Mouse (Mus musculus) gastrocnemius, postnatal 25 days (tissue): ENCODE measurements at regions not wholly inside any gene's neighbourhood (a gene's known extent, or its start where the extent isn't known, plus 50 kb on each side); places are given as distances from the start of the nearest gene placed in this dataset.

Source experiments
- DNase-seq: peaks from one replicate; pipeline ENCODE4 v3.0.0; 2022

DNA sequence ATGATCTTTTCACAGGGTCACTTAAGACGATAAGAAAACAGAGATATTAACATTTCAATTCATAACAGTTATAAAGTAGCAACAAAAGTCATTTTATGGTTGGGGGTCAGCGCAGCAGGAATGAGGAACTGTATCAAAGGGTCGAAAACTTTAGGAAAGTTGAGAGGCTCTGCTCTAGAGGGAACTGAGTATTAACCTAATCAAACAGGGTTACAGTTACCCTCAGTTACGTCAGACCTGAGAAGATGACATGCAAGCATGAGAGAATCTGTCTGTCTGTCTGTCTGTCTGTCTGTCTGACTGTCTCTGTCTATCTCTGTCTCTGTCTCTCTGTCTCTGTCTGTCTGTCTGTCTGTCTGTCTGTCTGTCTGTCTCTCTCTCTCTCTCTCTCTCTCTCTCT is 229.6 kb upstream of the Runx1 start:
- no peak for DNase-seq

DNA sequence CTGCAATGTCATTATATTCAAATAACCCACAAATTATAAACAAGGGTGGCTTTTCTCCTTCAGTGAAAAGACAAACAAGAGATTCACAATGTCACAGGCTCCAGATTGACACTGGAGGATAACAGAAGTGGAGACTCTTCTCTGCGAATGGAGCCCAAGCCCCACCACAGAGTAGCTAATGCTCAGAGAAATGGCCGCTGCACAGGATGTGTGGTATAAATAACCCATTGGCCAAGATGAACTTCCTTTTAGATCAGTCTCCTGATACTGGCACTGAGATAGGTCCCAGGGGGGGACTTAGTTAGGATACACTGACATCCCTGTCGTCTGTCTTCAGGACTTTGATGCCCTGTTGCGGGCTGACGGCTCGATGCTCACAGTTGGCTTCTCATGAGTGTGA is 225.3 kb upstream of the Runx1 start:
- no peak for DNase-seq

DNA sequence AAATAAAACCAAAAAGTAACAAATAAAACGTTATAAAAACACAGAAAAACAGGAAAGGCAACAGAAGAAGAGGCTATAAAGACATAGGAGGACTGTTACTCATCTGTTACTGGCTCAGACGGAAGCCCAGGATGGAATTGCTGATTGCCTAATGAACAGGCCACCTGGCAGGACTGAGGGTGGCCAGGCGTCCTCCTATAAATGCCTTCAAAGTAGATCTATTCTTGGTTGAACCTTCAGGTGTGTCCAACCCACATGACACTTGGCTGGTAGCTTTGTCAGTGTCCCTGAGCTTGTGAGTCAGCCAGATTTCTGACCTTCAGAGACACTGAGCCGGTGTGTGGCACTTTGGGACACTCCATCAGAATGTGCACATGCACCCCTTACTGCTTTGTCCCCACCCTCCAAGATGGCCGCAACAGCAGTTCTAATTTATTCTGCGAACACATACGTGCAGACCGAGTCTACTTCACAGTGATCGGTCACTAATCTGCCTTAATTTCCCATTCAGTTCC is 222.5 kb upstream of the Runx1 start:
- peak; percentile 14 for DNase-seq

GRCm38 (mm10) chr16:93047594-93047993 is 221.6 kb upstream of the Runx1 start:
- DNase-seq = peak; percentile 18

GRCm38 (mm10) chr16:93046221-93046620 is 220.3 kb upstream of the Runx1 start:
- no peak for DNase-seq

GRCm38 (mm10) chr16:93043355-93043754 is 217.4 kb upstream of the Runx1 start:
- no peak for DNase-seq

- DNase-seq = no peak
Observed at GRCm38 (mm10) chr16:93042941-93043340, 217.0 kb upstream of the Runx1 start.

DNA sequence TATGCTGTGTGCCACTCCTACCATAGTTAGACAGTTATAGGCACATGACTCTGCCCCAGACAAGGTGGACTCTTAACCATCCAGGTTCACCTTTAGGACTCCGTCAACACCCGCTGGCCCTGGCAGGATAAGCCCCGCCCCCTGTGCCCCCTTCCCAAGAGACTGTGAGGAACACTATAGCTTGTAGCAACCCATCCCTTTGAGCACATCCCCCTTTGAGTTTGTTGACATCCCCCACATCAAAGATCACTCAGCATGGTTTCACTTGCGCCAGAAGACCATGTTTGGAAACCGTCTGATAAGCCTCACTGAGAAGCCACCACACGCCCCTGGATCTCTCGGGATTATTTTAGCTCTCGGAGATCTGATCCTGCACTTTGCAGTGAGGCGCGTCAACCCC is 216.5 kb upstream of the Runx1 start:
- no peak for DNase-seq

DNA sequence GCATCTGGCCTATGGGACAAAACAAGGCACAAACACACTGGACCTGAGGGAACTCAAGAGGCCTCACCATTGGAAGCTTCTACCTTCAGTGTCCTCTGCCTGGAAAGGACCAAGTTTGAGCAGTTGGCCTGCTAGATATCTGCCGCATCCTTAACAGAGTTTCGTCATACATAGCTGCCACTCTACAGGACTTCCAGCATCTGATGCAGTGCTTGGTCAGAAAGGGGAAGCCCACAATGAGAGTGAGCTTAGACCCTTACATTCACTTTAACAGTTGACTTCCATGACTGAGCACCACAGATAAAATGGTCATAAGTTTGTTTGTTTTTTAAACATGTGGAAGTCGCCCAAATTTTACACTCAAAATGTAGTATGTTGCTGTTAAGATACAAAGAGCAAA is 215.9 kb upstream of the Runx1 start:
- no peak for DNase-seq

GRCm38 (mm10) chr16:93041399-93041798 is 215.4 kb upstream of the Runx1 start:
- DNase-seq = no peak

DNA sequence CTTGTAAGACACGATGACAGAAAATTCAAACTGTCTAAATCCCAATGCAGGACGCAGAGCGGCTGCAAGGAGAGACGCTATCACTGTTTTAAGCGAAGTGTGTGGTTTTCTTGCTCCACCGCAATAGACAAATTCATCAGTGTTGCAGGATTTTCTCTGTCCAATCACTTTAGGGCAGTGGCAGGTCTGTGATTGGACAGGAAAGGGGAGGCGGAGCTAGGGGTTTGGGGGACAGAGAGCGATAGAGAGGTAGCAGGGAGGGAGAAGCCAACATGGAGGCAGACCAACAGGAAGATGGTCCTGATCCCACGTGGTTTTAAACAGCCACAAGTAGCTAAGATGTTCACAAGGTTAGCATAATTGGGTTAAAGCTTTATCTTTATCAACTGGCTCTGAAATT is 209.7 kb upstream of the Runx1 start:
- no peak for DNase-seq

DNA sequence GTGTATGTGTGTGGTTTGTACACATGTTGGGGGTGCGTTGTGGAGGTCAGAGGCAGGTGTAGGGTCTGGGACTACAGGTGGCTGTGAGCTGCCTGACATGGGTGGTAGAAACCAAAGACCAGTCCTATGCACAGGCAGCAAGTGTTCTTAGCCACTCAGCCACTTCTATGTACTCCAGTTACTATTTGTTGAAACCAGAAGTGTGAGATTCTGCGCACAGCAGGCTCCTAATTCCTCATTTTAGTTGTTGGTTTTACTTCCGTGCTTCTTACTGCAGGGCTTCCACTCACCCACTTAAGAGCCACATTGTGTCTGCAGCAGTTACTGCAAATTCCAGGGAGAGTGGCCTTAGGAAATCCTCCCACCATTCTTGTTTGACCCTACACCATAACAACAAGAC is 208.0 kb upstream of the Runx1 start:
- DNase-seq = no peak

DNA sequence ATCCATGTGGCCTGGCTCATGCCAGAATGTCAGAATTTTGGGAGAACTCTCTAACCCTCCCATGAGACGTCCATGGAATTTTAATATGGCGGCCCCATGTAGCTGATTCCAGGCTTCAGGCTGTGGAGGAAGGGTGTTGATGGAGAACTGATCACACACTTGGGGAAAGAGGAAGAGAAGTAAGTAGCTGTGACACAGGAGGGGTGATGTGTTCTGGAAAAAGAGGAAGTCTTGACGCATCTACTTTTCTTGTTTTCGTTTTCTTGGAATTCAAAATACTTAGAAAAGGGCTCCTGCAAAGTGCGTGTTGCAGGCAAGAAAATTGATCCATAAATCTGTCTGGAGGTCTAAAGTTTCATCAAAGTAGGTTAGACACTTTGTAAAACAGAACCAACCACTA is 205.7 kb upstream of the Runx1 start:
- no peak for DNase-seq

GRCm38 (mm10) chr16:93028640-93029039 is 202.7 kb upstream of the Runx1 start:
- no peak for DNase-seq

GRCm38 (mm10) chr16:93028016-93028415 is 202.1 kb upstream of the Runx1 start:
- DNase-seq = no peak

DNA sequence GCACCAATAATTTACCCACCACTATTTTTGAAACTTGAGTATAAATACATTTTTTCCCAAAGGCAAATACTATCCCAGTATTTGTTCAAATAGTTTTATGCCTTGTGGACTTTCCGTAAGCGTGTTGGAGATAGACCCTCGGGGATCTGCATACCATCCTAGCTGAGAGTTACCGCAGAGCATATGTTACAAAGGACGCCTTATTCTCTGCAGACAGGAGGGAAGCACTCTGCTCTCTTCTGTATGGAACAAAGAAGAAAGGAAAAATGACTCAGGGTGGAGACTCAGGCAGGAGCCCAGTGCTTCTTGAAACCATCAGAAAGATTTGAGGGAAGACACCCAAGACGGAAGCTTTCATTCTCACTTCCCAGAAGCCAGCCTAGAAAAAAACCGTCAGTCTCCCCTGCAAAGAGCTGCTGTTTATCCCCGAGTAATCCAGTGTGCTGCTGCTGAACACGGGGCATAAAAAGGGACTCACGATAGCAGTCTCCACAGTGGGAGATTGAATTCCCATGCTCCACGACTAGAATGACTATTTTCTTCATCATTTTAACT is 200.2 kb upstream of the Runx1 start:
- no peak for DNase-seq

DNA sequence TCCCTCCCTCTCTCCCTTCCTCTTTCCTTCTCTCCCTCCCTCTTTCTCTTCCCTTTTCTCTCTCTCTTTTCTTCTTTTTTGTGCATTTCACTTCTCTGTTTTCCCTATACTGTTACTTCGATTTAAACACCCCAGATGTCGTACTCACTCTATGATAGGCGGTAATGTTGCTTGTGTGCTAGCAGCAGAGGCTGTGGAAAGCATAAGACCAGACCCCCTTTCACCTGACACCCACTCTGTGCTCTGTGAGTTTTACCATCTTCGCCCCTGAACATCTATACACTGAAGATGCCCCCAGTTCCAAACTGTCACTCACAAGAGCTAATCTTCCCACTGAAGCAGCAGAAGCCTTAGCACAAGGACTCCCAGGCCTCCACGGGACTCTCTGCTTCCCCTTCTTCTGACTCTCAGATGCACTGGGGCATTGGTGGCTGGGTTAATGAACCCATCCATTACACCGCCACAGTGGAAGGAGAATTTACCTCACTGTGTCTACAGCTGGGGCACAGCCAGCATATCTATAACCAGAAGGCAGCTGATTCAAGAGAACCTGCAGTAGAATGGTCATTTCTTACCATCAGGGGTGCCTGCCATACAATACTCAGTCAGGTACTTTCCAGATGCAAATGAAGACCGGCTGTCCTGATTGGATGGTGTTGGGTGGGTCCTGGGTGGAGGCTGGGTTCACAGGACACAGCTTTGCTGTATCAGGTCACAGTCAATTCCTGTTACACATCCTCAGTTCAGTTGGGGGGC is 194.0 kb upstream of the Runx1 start:
- no peak for DNase-seq

- no peak for DNase-seq
Observed at GRCm38 (mm10) chr16:93018766-93019165, 192.8 kb upstream of the Runx1 start.

- no peak for DNase-seq
Observed at GRCm38 (mm10) chr16:93017025-93017424, 191.1 kb upstream of the Runx1 start.

- DNase-seq = no peak
Observed at GRCm38 (mm10) chr16:93015636-93016035, 189.7 kb upstream of the Runx1 start.

DNA sequence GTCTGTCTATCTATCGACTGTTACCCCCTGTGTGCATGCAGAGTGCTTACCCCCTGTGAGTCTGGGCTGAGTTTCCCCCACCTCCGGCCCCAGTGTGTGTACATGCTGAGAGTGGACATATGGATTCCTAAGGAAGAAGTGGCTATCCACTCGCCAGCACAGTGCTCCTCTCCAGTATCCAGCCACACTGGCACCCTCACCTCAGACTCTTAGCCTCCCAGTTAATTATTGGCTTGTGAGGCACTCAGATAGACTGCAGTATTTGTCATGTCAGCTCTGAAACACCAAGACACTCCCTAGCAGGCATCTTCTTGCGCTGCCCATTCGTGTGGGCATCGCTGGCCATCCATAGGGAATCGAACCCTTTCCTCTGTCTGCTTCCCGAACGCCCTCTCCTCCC is 189.0 kb upstream of the Runx1 start:
- DNase-seq = no peak

GRCm38 (mm10) chr16:93013881-93014280 is 187.9 kb upstream of the Runx1 start:
- no peak for DNase-seq

DNA sequence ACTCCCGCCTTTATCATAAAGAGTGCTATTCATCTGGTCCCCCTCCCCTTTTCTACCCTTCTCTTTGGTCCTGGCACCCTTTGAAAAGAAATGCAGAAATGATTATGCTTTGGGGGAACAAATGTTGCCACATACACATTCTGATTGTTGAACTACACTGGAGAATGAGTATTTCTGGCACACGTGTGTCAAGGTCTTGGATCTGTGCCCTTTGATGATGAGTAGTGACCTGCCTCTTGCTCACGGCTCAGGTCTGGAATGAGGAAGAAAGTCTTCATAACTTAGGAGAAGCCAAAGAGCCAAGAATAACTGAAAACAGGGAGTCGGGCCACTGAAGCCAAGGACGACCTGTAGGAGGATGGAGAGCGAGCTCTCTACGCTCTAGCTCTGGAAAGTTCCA is 187.3 kb upstream of the Runx1 start:
- DNase-seq = no peak

- no peak for DNase-seq
Observed at GRCm38 (mm10) chr16:93011474-93011873, 185.5 kb upstream of the Runx1 start.
